Mouse (Mus musculus) neural tube, embryonic 11.5 days (tissue): ENCODE measurements around the gene Arid1a. TPM values are rescaled to one million over a fixed set of nuclear protein-coding genes. Genes with fewer than 3 reads are reported as not detected.

Experiments
- ATAC-seq: fragments of 200-750 bp; cut with Nextera tagmentation; 2 replicates; pipeline ENCODE4 v1.8.0; 2017; ENCODE audit warnings: moderate number of reproducible peaks, mild to moderate bottlenecking, moderate TSS enrichment, moderate library complexity; ENCODE audit not compliant: insufficient read depth, low FRiP score, low TSS enrichment
- DNase-seq: peaks from one replicate; pipeline ENCODE4 v3.0.0-alpha.2; 2015; ENCODE audit warnings: low spot score
- H3K27ac ChIP-seq: fragments of 300-500 bp; sonication (generic); 2 replicates; pipeline ENCODE4 v1.5.1; 2014; ENCODE audit warnings: low read depth, mild to moderate bottlenecking, low read length
- H3K27me3 ChIP-seq: fragments of 300-500 bp; sonication (generic); 2 replicates; pipeline ENCODE4 v1.6.1; 2014; ENCODE audit warnings: mild to moderate bottlenecking, low read length, mixed read lengths; ENCODE audit not compliant: control insufficient read depth, insufficient read depth
- H3K36me3 ChIP-seq: fragments of 300-500 bp; sonication (generic); 2 replicates; pipeline ENCODE4 v1.6.1; 2014; ENCODE audit warnings: mild to moderate bottlenecking, low read length, moderate library complexity, mixed read lengths; ENCODE audit not compliant: control insufficient read depth, insufficient read depth
- H3K4me1 ChIP-seq: fragments of 300-500 bp; sonication (generic); 2 replicates; pipeline ENCODE4 v1.6.1; 2014; ENCODE audit warnings: low read length, mixed read lengths; ENCODE audit not compliant: control insufficient read depth, insufficient read depth
- H3K4me2 ChIP-seq: fragments of 300-500 bp; sonication (generic); 2 replicates; pipeline ENCODE4 v1.6.1; 2014; ENCODE audit warnings: low read depth, mild to moderate bottlenecking, moderate library complexity
- H3K4me3 ChIP-seq: fragments of 300-500 bp; sonication (generic); 2 replicates; pipeline ENCODE4 v1.5.1; 2014; ENCODE audit warnings: low read depth, low read length
- H3K9ac ChIP-seq: fragments of 300-500 bp; sonication (generic); 2 replicates; pipeline ENCODE4 v1.6.1; 2014; ENCODE audit warnings: mild to moderate bottlenecking, low read length
- H3K9me3 ChIP-seq: fragments of 300-500 bp; sonication (generic); 2 replicates; pipeline ENCODE4 v1.6.1; 2016; ENCODE audit warnings: low read length; ENCODE audit not compliant: control insufficient read depth
- WGBS: fragments of 180-500 bp; shearing (Covaris S2); extraction: QIAGEN DNeasy Blood & Tissue Kit; methylation state at CpG from one replicate; pipeline ENCODE4 v1.1.7; 2014; 5-methylcytosine and 5-hydroxymethylcytosine counted together
- polyA plus RNA-seq: library from polyadenylated mRNA; unstranded; fragments of >200 nt; fragmentation: Nextera tagmentation; extraction: Ambion mirVana; gene quantifications from 2 replicates; pipeline ENCODE4 v1.2.1, GENCODE M21; 2014

Gene Arid1a
- polyA plus RNA-seq, 1 experiment from 2014 or later, result 42.5 TPM

DNA sequence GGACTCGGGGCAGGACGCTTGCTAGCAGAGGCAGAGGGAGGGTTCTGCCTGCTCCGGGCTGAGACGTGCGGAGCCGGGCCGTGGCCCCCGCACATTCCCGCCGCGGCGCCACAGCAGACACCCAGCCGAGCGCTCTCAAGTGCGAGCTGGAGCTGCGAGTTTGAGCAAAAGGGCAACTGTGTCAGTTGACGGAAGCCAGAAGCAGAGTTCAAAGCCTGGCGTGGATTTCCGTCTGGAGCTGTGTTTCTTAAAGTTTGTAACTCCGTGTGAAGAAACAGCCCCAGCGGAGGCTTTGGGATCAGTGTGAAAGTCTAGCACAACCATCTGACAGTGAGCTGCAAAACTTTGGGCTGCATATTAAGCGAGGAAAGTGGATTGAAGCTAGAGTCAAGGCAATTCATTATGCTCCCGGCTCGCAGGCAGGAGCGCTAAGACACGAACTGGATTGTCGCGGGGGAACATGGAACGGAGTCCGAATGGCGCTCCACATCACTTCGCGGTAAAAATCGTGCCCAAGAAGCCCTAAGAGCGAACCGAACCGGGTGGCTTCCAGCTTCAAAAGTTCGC lies 783 bp upstream of the Arid1a start:
- DNase-seq (peak; percentile 89), ATAC-seq (no peak)
- H3K9ac ChIP-seq, result peak overlapping the region; percentile 89
- peak overlapping the region; percentile 62 for H3K4me3 ChIP-seq
- under 1% methylated on average over 38 of the region's 38 CpGs for WGBS
- no peaks in the 10 kb centered on the region for H3K27me3 ChIP-seq
- H3K9me3 ChIP-seq, result no peaks in the 10 kb centered on the region
- H3K4me1 ChIP-seq, result peaks cover 17% of the 10 kb centered on the region
- peak overlapping the region; percentile 99 for H3K4me2 ChIP-seq
- peak overlapping the region; percentile 100 for H3K27ac ChIP-seq
- H3K36me3 ChIP-seq, result no peaks in the 10 kb centered on the region

DNA sequence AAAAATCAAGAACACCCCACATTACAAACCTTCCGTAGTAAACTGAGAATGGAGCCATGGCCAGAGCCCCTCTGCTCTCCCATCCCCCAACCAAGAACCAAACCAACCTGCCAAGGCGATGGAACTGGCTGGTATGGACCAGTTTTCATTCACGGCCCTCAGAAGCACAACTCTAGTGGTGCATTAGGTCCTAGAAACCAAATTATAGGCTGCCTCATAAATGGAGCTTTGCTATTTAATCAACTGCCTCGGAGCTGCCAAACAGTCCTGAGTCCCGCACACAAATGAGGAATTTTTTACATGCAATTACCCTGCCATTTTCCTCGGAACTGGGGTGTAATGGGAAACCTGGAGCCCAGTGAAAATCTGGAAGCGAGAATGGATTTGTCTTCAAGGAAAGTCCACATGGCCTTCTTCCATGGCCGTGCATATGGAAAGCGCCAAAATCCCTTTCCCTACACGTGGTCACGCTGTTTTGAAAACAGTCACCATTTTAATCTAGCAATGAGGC lies 653 bp downstream of the Arid1a start:
- 3% methylated on average over 11 of the region's 11 CpGs for WGBS
- H3K4me1 ChIP-seq, result peaks cover 17% of the 10 kb centered on the region

DNA sequence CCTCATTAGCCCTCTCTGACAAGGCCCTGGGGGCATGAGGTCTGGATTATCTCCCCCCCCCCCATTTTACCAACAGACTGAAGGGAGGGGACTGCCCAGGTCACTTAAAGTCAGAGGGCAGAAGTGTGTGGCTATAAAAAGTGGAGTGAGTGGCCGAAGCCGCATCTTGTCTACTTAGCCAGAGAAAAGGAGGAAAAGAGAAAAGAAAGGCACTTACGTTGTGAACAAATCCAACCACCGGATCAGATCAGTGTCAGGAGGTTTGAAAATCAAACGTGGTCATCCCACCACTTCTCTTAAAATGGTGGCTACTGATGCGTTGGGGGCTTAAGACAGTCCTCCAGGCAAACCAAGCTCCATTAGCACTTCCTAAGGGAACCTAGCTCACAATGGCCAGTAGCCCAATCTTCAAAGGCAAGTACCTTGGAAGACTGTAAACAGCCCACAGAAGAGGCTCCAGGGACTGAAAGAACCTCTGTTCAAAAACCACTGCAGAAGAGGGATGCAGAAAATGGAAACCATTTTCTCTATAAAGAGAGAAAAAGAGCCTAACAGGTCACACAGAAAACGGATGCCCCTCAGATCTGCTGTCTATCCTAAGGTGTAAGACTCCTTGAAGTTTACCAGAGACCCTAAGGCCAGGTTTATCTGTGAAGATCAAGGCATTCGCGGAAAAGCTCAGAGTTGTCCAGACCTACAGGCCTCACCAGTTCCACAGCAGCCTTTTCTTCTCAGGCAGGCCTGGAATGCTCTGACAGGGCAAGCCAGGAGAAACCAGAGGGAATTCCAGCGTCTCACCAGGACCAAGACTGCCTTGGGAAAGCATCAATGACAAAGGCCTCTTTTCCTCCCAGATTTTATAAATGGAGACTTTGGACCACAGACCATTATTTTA lies 1.5 kb downstream of the Arid1a start:
- H3K27me3 ChIP-seq, result no peaks in the 10 kb centered on the region
- peak overlapping the region; percentile 100 for H3K4me3 ChIP-seq
- WGBS, result 7% methylated on average over 10 of the region's 10 CpGs
- H3K9me3 ChIP-seq, result no peaks in the 10 kb centered on the region
- peaks cover 21% of the 10 kb centered on the region for H3K4me1 ChIP-seq
- peak overlapping the region; percentile 100 for H3K9ac ChIP-seq
- H3K27ac ChIP-seq, result peak overlapping the region; percentile 100
- H3K36me3 ChIP-seq, result no peaks in the 10 kb centered on the region
- ATAC-seq, result no peak
- H3K4me2 ChIP-seq, result peak overlapping the region; percentile 99
- no peak for DNase-seq

More for the DNA sequence above, 653 bp downstream of the Arid1a start:
- Histone ChIP-seq H3K36me3 (no peaks in the 10 kb centered on the region), H3K4me3 (peak overlapping the region; percentile 62), H3K27ac (peak overlapping the region; percentile 100), H3K9me3 (no peaks in the 10 kb centered on the region), H3K9ac (peak overlapping the region; percentile 89), H3K4me2 (peak overlapping the region; percentile 99), H3K27me3 (no peaks in the 10 kb centered on the region)
- DNase-seq (peak; percentile 53), ATAC-seq (no peak)

DNA sequence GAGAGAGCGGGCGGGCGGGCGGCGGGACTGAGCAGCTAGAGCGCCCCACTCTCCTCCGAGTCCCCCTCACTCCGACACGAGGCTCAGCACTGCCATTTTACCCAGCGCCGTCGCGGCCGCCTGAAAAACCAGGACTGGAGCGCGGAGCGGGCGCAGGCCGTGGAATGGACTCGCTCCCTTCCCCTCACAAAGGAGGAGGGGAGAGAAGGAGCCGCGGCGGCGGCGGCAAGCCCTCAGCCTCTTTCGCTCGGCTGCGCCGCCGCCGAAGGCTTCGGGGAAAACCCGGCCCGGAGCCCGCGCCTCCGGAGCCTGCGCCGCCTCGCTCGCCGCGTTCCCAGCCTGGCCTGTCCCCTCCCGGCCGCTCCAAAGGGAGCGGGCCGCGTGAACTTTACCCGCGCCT lies 2.3 kb downstream of the Arid1a start:
- H3K9me3 ChIP-seq, result no peaks in the 10 kb centered on the region
- H3K27ac ChIP-seq, result peak overlapping the region; percentile 100
- WGBS, result 0% methylated on average over 32 of the region's 50 CpGs
- peak; percentile 98 for DNase-seq
- peak overlapping the region; percentile 99 for H3K4me2 ChIP-seq
- no peaks in the 10 kb centered on the region for H3K27me3 ChIP-seq
- H3K36me3 ChIP-seq, result peaks cover under 1% of the 10 kb centered on the region
- ATAC-seq, result peak; percentile 83
- peaks cover 28% of the 10 kb centered on the region for H3K4me1 ChIP-seq
- H3K4me3 ChIP-seq, result peak overlapping the region; percentile 100
- peak overlapping the region; percentile 100 for H3K9ac ChIP-seq

DNA sequence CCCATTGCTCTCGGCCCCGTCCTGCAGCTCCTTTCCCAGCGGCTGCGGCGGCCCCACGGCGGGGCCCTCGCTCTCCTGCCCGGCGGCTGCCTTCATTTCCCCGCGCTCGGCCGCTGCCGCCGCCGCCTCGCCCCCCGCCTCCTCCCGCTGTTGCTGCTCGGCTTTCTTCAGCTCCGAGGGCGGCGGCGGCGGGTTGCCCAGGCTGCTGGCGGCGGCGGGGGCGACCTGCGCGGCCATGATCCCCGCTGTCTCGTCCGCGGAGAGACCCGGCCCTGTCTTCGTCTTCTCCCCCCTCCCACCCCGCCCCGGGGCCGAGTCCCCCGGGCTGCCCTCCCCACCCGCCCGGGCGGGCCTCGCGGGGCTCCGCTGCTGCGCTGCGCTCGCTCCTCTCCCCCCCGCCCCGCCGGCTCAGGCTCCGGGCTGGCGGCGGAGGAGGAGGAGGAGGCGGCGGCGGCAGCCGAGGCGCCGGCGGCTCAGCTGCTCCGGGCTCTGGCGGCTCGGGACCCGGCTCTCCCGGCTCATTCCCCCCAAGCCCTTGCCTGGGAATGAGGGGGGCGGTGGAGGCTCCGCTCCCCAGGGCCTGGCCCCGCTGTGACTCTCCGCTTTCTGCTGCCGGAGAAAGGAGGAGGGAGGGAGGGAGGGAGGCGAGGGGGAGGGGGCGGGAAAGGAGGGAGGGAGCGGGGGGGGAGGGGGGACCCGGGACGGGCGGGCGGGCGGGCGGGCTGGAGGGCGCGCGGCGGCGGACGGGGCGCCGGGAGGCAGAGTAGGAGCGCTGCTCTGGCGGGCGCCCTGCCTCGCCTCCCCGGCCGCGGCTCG lies 3.0 kb downstream of the Arid1a start:
- H3K9ac ChIP-seq, result peak overlapping the region; percentile 100
- no peaks in the 10 kb centered on the region for H3K27me3 ChIP-seq
- peaks cover 2% of the 10 kb centered on the region for H3K36me3 ChIP-seq
- H3K4me1 ChIP-seq, result peaks cover 31% of the 10 kb centered on the region
- H3K4me2 ChIP-seq, result peak overlapping the region; percentile 99
- ATAC-seq (peak; percentile 65), DNase-seq (peak; percentile 86)
- no peaks in the 10 kb centered on the region for H3K9me3 ChIP-seq
- under 1% methylated on average over 32 of the region's 99 CpGs for WGBS
- peak overlapping the region; percentile 100 for H3K27ac ChIP-seq
- peak overlapping the region; percentile 100 for H3K4me3 ChIP-seq

DNA sequence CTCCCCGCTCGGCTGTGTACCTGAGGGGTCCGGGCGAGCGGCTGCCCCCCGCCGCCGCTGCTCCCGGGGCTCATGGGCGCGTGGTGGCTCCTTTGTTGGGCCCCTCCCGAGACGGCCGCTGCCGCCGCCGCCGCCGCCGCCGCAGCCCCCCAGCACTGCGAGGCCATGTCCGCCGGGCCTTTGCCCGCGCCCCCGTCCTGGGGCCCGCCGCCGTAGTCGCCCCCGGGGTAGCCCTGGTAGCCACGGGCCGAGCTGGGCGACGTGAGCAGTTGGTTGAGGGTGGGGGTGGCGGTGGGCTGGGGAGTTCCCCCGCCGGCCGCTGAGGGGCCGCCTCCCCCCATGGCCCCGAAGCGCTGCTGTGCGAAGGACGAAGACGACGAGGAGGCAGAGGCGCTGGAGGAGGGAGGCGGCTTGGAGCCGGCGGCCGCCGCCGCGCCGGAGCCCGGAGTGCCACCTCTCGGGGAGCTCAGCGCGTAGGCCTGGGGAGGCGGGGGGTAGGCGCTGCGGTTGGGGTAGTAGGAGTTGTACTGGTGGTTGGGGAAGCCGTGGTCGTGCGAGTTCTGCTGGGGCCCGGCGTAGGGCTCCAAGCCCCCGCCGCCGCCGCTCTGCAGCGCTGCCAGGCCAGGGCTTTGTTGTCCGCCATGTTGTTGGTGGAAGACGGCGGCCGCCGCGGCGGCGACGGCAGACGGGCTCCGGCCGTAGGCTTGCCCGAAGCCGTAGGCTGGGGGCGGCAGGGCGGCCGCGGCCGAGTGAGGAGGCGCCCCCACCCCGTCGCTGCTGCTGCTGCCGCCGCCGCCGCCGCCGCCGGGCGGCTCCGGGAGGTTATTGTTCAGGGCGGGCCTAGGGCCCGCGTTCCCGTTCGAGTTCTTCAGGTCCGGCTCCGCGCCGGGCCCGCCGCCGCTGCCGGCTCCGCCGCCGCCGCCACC lies 3.9 kb downstream of the Arid1a start:
- H3K9ac ChIP-seq, result peak overlapping the region; percentile 100
- DNase-seq (peak; percentile 49), ATAC-seq (no peak)
- H3K27me3 ChIP-seq, result no peaks in the 10 kb centered on the region
- H3K27ac ChIP-seq, result peak overlapping the region; percentile 100
- peak overlapping the region; percentile 100 for H3K4me3 ChIP-seq
- 0% methylated on average over 62 of the region's 121 CpGs for WGBS
- H3K9me3 ChIP-seq, result no peaks in the 10 kb centered on the region
- peak overlapping the region; percentile 99 for H3K4me2 ChIP-seq
- peaks cover 2% of the 10 kb centered on the region for H3K36me3 ChIP-seq
- H3K4me1 ChIP-seq, result peaks cover 31% of the 10 kb centered on the region

DNA sequence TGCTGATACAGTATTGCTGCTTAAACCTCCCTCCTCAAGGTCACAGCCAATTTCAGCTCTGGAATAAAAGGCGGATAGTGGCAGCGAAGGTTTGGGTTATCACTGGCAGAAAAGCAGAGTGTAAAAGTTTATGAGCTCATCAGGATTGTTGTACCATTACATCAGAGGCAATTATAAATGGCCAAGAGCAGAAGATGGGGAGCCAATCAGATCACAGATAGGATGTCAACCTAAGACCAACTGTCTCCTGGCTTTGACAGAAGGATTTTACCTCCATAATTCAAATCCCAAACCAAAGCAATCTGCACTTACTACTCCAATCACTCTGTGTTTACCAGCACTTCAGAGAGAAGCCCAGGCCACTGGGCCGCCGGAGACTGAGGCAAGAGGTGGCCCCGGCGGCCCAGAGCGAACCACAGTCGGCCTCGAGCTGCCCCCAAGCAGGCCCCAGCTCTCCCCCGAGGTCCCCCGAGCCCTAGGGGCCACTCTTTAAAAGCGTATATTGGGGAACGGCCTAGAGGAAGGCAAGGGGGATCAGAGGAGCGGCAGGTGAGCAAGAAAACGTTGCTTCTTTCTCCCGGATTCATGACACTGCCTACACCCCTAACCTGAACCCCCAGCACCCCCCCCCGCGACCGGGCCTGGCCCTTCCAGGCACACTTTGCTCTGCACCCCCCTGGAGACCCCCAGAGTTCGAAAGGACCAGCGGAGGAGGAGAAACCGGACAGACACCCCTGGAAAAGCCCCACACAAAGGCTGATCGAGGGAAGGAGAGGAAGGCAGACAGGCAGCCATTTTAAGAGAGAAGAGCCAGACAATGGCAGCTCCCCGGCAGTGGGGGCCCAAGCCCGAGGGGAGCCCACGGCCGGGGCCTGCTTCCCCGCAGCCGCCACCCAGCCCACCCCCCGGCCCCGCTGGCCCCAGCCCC lies 4.8 kb downstream of the Arid1a start:
- whole genome bisulfite sequencing, result under 1% methylated on average over 22 of the region's 31 CpGs
- peaks cover 31% of the 10 kb centered on the region for H3K4me1 ChIP-seq
- peaks cover 2% of the 10 kb centered on the region for H3K36me3 ChIP-seq
- no peak for ATAC-seq
- no peaks in the 10 kb centered on the region for H3K27me3 ChIP-seq
- peak overlapping the region; percentile 99 for H3K4me2 ChIP-seq
- H3K4me3 ChIP-seq, result peak overlapping the region; percentile 100
- peak; percentile 48 for DNase-seq
- H3K27ac ChIP-seq, result peak overlapping the region; percentile 100
- no peaks in the 10 kb centered on the region for H3K9me3 ChIP-seq
- H3K9ac ChIP-seq, result peak overlapping the region; percentile 100
